Mouse (Mus musculus) lung, postnatal 0 days (tissue): Measurements from ENCODE around the gene Gpsm3.

Experiments used
- CTCF ChIP-seq: IDR thresholded peaks from 2 replicates; pipeline ENCODE4 v1.5.1; 2016; ENCODE audit warnings: antibody characterized with exemption, mild to moderate bottlenecking
- EP300 ChIP-seq: IDR thresholded peaks from 2 replicates; pipeline ENCODE4 v1.6.1; 2016; ENCODE audit warnings: antibody characterized with exemption, mild to moderate bottlenecking, control low read depth

DNA sequence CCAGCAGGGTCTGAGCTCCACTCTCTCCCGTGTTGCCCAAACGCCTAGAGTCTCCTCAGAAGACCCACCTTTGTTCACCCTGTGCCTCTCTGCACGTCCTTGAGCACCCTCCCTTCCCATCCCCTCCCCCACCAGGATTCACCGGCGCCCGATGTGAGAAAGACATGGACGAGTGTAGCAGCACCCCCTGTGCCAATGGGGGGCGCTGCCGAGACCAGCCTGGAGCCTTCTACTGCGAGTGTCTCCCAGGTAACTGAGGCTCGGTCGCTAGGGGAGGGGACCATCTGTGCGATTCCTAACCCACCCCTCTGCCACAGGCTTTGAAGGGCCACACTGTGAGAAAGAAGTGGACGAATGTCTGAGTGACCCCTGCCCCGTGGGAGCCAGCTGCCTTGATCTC, 17.2 kb upstream of the Gpsm3 start:
- TF ChIP-seq CTCF (peak; percentile 39; the same call in 1 of the 2 replicates), EP300 (no peak)
